Mouse (Mus musculus) testis, postnatal 10 days (tissue): ENCODE data around the gene Mrtfa.
A peak's percentile ranks its signal among the peaks of the same experiment; 100 is the strongest.

Source experiments
- DNase-seq: peaks from one replicate; pipeline ENCODE4 v3.0.0; 2021; ENCODE audit warnings: low spot score

The Mrtfa gene

GRCm38 (mm10) chr15:81195447-81195846 is 4.9 kb upstream of the Mrtfa start:
- no peak for DNase-seq

DNA sequence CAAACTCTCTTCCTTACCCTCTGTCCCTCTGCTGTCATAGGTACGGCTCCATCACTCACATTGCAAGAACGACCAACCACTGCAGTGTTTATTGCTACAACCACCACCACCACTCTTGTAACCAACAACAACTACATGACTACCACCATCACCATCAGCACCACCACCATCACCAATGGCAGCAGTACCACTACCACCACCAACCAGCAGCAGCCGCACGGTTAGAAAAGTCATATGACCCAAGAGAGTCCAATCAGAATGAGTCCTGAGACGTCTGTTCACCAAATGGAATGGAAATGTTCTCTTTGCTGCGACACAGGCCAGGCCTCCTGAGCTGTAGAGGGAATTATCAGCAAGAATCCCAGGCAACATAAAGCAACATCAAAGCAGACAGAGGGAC is 4.2 kb upstream of the Mrtfa start:
- no peak for DNase-seq

DNA sequence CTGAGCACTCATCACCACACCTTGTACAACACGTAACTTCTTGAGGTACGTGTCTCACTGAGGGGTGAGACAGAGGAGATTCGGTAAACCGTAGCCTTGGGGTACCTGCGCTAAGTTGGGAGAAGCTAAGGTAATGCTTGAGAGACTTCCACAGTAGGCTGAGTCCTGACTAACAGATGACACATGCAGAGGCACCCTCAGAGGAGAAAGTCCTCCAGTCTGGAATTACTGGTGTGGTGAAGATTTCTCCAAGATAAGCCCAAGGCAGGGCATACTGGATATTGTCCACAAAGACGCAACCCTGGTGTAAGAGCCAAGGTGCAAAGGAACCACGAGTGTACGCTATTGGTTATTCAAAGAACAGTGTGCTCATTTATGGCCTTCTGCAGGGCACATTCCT is 2.3 kb upstream of the Mrtfa start:
- DNase-seq: no peak

GRCm38 (mm10) chr15:81192316-81192715 is 1.8 kb upstream of the Mrtfa start:
- DNase-seq: no peak

- no peak for DNase-seq
These were observed 746 bp upstream of the Mrtfa start for GRCm38 (mm10) chr15:81191303-81191702.

GRCm38 (mm10) chr15:81190011-81190629 is 437 bp downstream of the Mrtfa start:
- DNase-seq: peak; percentile 73

GRCm38 (mm10) chr15:81189061-81189460 is 1.5 kb downstream of the Mrtfa start:
- DNase-seq: no peak

- DNase-seq: no peak
These were observed 5.6 kb downstream of the Mrtfa start for GRCm38 (mm10) chr15:81184913-81185312.

DNA sequence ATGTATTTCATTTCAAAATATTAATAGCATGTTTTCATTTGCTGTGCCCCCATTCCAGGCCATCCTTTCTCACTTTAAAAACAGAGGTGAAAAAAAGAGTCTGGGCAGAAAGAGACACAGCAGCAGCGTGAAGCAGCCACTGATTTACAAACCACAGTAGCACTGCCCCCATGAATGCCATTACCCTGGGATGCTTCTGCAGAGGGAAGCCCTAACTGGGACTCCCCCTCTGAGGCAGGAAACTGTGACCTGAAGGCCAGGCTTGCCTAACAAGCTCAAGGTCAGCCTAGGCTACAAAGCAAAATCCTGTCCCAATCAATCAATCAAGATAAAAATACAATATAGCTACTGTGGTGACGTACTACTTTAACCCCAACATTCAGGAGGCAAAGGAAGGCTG is 9.3 kb downstream of the Mrtfa start:
- no peak for DNase-seq

GRCm38 (mm10) chr15:81179523-81179922 is 11.0 kb downstream of the Mrtfa start:
- DNase-seq: no peak

DNA sequence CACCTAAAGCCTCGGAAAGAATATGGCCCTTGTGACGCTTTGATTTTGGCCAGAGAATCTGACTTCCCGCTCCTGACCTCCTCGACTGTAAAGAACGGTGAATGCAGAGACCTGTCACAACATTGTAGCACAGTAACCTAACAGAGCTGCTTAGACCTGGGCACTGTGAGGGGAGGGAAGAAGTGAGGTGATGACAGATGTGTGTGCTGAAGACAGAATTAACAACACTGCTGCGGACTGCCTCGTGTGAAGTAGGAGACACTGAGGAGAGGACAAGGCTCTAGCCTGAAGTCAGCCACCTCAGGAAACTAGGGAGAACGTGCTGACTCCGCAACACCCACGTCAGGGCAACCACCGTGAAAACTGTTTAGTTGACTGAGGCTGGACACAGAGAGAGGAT is 11.9 kb downstream of the Mrtfa start:
- DNase-seq: no peak

GRCm38 (mm10) chr15:81177860-81178259 is 12.7 kb downstream of the Mrtfa start:
- DNase-seq: no peak

- no peak for DNase-seq
These were observed 14.9 kb downstream of the Mrtfa start for GRCm38 (mm10) chr15:81175633-81176032.

DNA sequence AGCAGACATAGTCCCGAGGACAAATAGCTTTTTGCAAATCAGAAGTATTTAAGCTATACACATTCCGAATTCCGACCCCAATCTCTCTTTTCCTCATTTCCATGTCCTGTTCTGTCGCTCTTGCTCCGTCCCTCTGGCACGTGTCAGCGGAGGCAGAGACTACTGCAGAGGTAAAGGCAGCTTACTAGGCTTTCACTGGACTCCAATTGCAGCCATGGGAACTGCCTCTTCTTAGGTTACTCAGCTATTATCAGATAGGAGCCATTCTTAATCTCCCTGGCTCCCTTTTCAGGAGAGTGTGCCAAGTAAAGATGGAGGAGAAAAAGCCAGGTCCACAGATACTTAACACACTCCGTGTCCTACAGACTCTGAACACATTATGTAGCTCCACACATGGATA is 18.3 kb downstream of the Mrtfa start:
- DNase-seq: no peak

- DNase-seq: no peak
These were observed 21.8 kb downstream of the Mrtfa start for GRCm38 (mm10) chr15:81168735-81169134.

DNA sequence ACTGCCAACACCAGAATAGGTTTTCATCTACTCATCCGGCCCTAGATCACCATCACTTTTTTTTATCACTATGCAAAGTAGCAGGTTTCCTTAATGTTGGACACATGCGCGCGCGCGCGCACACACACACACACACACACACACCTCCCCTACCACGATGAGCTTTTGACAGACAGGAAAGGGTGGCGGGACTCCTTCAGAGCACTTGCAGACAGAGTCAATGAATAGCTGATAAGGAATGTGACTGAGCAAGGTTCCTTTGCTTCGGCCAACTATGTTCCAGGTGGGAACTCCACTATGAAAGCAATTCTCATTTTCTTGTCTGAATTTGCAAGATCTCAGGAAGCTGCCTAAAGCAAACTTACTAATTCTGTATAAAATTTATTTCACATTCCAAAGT is 22.7 kb downstream of the Mrtfa start:
- no peak for DNase-seq

GRCm38 (mm10) chr15:81166291-81166690 is 24.3 kb downstream of the Mrtfa start:
- DNase-seq: no peak

- peak; percentile 57 for DNase-seq
These were observed 25.8 kb downstream of the Mrtfa start for GRCm38 (mm10) chr15:81164560-81165310.

- no peak for DNase-seq
These were observed 29.0 kb downstream of the Mrtfa start for GRCm38 (mm10) chr15:81161571-81161970.

DNA sequence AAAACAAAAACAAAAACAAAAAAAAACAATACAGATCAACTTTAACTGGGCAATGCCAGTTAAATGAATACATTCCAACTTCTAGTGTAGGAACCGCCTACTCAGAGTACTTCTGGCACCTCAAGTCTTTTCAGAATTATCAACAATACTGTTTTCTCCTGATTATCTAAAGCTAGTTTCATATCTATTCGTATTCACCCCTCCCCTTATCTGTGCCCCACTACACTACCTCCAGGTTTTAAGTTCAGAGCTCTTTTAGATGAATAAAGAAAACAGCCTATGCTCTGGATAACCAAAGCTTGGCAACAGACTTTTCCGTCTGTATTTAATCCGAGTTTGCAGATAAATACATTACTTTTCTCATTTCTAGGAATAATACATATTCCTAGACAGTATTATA is 29.9 kb downstream of the Mrtfa start:
- no peak for DNase-seq

DNA sequence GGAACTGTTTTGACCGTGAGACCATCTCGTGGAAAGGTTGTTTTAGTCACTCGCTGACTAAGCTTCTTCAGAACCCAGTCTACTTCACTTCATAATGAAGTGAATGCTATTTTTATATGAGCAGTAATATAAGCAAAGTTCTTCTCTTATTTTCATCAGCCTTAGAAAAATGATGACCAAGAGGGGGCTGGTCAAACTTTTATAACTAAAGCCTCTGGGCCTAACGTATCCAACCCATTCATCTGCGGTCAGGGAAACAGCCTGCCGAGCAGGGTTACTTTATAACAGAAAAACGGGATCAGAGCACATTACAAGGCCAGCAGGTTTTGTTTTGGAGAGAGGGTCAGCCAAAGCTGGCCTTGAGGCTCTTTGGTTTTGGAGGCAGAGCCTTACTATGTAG is 31.3 kb downstream of the Mrtfa start:
- no peak for DNase-seq

DNA sequence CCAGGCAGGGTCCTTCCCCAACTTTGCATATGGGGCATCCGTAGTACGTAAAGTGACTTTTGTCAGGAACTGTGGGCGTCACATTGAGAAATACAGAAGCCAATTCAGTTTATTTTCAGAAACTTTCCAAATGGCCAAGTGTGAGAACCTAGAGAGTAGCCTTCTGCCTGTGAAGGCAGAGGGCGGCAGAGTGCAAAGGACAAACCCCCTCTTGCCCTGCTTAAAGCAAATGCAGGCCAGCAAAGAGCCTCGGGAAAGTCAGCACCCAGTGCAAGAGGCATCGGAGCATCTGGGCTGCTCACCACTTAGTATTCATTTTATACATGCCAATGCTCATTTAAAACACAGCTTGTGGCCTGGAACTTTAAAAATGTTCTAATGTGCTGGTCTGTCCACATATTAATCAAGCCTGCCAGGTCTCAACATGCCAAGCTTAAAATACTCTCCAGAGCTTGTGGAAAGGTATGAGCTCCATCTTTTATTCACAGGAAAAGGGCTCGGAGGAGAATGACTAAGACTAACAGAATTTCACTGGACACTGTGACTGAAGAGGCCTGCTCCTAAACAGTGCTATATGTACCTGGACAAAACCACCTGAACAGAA is 31.9 kb downstream of the Mrtfa start:
- no peak for DNase-seq

GRCm38 (mm10) chr15:81156453-81156852 is 34.1 kb downstream of the Mrtfa start:
- no peak for DNase-seq

DNA sequence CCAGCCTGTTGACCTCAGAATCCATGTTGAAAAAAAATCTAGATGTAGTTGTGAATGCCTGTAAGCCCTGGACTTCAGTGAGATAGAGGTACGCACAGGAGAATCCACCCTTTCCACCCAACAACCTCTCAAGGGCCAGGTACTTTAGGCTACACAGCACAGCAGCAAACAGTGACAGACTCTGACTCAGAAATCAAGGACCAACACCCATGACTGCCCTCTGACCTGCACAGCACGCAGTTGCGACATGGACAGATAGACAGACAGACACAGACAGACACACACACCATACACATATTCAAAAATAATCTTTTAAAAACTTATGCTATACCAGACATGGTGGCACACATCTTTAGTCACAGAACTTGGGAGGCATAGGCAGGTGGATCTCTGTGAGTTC is 34.7 kb downstream of the Mrtfa start:
- DNase-seq: no peak
